Mouse (Mus musculus) olfactory bulb, adult 2 months (tissue): ENCODE data around the gene Shc4.

Experiments
- CTCF ChIP-seq: fragments of 200-500 bp; IDR thresholded peaks from 2 replicates; pipeline ENCODE4 v1.5.1; 2012; ENCODE audit warnings: low read depth, mild to moderate bottlenecking, low read length, moderate library complexity; ENCODE audit not compliant: insufficient read depth
- POLR2A ChIP-seq: fragments of 200-500 bp; IDR thresholded peaks from 2 replicates; pipeline ENCODE4 v1.6.1; 2012; ENCODE audit warnings: mild to moderate bottlenecking, low read depth, low read length, moderate library complexity; ENCODE audit not compliant: insufficient read depth

GRCm38 (mm10) chr2:125665213-125665612 is 58.7 kb downstream of the Shc4 start:
- TF ChIP-seq CTCF (no peak), POLR2A (no peak)
